Mouse (Mus musculus) embryonic facial prominence, embryonic 11.5 days (tissue): ENCODE results near the gene Lrp3. TPM values are rescaled to one million over a fixed set of nuclear protein-coding genes. Genes with fewer than 3 reads are reported as not detected.

ENCODE experiments used
- ATAC-seq: fragments of 200-750 bp; cut with Nextera tagmentation; replicated peaks from 2 replicates; pipeline ENCODE4 v1.8.0; 2017; ENCODE audit warnings: low read depth; ENCODE audit not compliant: insufficient number of reproducible peaks, low FRiP score, low TSS enrichment
- DNase-seq: peaks from one replicate; pipeline ENCODE4 v3.0.0-alpha.2; 2015; ENCODE audit warnings: low spot score
- H3K27ac ChIP-seq: fragments of 300-500 bp; sonication (generic); replicated peaks from 2 replicates; pipeline ENCODE4 v1.5.1; 2014; ENCODE audit warnings: mild to moderate bottlenecking, low read depth, low read length, control low read depth
- H3K27me3 ChIP-seq: fragments of 300-500 bp; sonication (generic); 2 replicates; pipeline ENCODE4 v1.6.1; 2014; ENCODE audit warnings: mild to moderate bottlenecking, low read length, moderate library complexity, mixed read lengths; ENCODE audit not compliant: control insufficient read depth, insufficient read depth
- H3K36me3 ChIP-seq: fragments of 300-500 bp; sonication (generic); replicated peaks from 2 replicates; pipeline ENCODE4 v1.6.1; 2014; ENCODE audit warnings: low read depth, mild to moderate bottlenecking, low read length, moderate library complexity, mixed read lengths; ENCODE audit not compliant: control insufficient read depth, insufficient read depth
- H3K4me1 ChIP-seq: fragments of 300-500 bp; sonication (generic); 2 replicates; pipeline ENCODE4 v1.6.1; 2014; ENCODE audit warnings: low read length, mixed read lengths; ENCODE audit not compliant: control insufficient read depth, insufficient read depth
- H3K4me2 ChIP-seq: fragments of 300-500 bp; sonication (generic); 2 replicates; pipeline ENCODE4 v1.6.1; 2014; ENCODE audit warnings: low read depth, mild to moderate bottlenecking, control low read depth, low read length, moderate library complexity
- H3K4me3 ChIP-seq: fragments of 300-500 bp; sonication (generic); 2 replicates; pipeline ENCODE4 v1.5.1; 2014; ENCODE audit warnings: low read depth, low read length, control low read depth
- H3K9ac ChIP-seq: fragments of 300-500 bp; sonication (generic); replicated peaks from 2 replicates; pipeline ENCODE4 v1.6.1; 2014; ENCODE audit warnings: mild to moderate bottlenecking, control low read depth, low read length
- H3K9me3 ChIP-seq: fragments of 300-500 bp; sonication (generic); replicated peaks from 2 replicates; pipeline ENCODE4 v1.6.1; 2016; ENCODE audit warnings: mild to moderate bottlenecking, low read length, inconsistent platforms, mixed read lengths; ENCODE audit not compliant: control insufficient read depth
- WGBS: fragments of 180-500 bp; shearing (Covaris S2); extraction: QIAGEN DNeasy Blood & Tissue Kit; methylation state at CpG from one replicate; pipeline ENCODE4 v1.1.7; 2014; 5-methylcytosine and 5-hydroxymethylcytosine counted together
- polyA plus RNA-seq: library from polyadenylated mRNA; unstranded; fragments of >200 nt; fragmentation: Nextera tagmentation; extraction: Ambion mirVana; gene quantifications from 2 replicates; pipeline ENCODE4 v1.2.1, GENCODE M21; 2014

The Lrp3 gene
- polyA plus RNA-seq, 1 experiment from 2014 or later, result 8.8 TPM

GRCm38 (mm10) chr7:35234361-35235245 lies 19.3 kb upstream of the Lrp3 start:
- Histone ChIP-seq H3K4me3 (peak overlapping the region; percentile 58), H3K4me2 (peak overlapping the region; percentile 39), H3K27me3 (no peaks in the 10 kb centered on the region), H3K36me3 (no peaks in the 10 kb centered on the region), H3K9ac (peak overlapping the region; percentile 68), H3K9me3 (no peaks in the 10 kb centered on the region), H3K4me1 (no peaks in the 10 kb centered on the region), H3K27ac (peak overlapping the region; percentile 80)
- ATAC-seq (peak; percentile 84), DNase-seq (peak; percentile 100)
- under 1% methylated on average over 45 of the region's 45 CpGs for WGBS

- ATAC-seq (no peak), DNase-seq (peak; percentile 38)
- no peaks in the 10 kb centered on the region for H3K36me3 ChIP-seq
- H3K4me1 ChIP-seq, result no peaks in the 10 kb centered on the region
- peak overlapping the region; percentile 40 for H3K4me3 ChIP-seq
- peak overlapping the region; percentile 37 for H3K4me2 ChIP-seq
- no peaks in the 10 kb centered on the region for H3K27me3 ChIP-seq
- peak overlapping the region; percentile 68; the same call in 1 of the 2 replicates for H3K27ac ChIP-seq
- peak overlapping the region; percentile 51 for H3K9ac ChIP-seq
- 38% methylated on average over 12 of the region's 12 CpGs for WGBS
- no peaks in the 10 kb centered on the region for H3K9me3 ChIP-seq
Measured at GRCm38 (mm10) chr7:35233861-35234260, 18.6 kb upstream of the Lrp3 start.

- ATAC-seq (no peak), DNase-seq (peak; percentile 38)
- H3K4me2 ChIP-seq, result no peak overlapping the region
- H3K27me3 ChIP-seq, result no peaks in the 10 kb centered on the region
- no peak overlapping the region for H3K4me3 ChIP-seq
- H3K9ac ChIP-seq, result no peak overlapping the region
- WGBS, result 28% methylated on average over 13 of the region's 13 CpGs
- H3K27ac ChIP-seq, result no peak overlapping the region
- H3K4me1 ChIP-seq, result no peaks in the 10 kb centered on the region
- no peaks in the 10 kb centered on the region for H3K36me3 ChIP-seq
- H3K9me3 ChIP-seq, result no peaks in the 10 kb centered on the region
Measured at GRCm38 (mm10) chr7:35232796-35233455, 17.6 kb upstream of the Lrp3 start.

GRCm38 (mm10) chr7:35230333-35230732 lies 15.0 kb upstream of the Lrp3 start:
- no peak overlapping the region for H3K4me3 ChIP-seq
- no peak overlapping the region for H3K9ac ChIP-seq
- H3K36me3 ChIP-seq, result no peaks in the 10 kb centered on the region
- no peaks in the 10 kb centered on the region for H3K9me3 ChIP-seq
- H3K4me1 ChIP-seq, result no peaks in the 10 kb centered on the region
- peak; percentile 29 for DNase-seq
- H3K27me3 ChIP-seq, result no peaks in the 10 kb centered on the region
- no peak overlapping the region for H3K27ac ChIP-seq
- no peak for ATAC-seq
- WGBS, result 62% methylated on average over 3 of the region's 3 CpGs
- no peak overlapping the region for H3K4me2 ChIP-seq

- H3K9ac ChIP-seq, result no peak overlapping the region
- H3K36me3 ChIP-seq, result no peaks in the 10 kb centered on the region
- ATAC-seq (no peak), DNase-seq (no peak)
- H3K9me3 ChIP-seq, result no peaks in the 10 kb centered on the region
- H3K4me3 ChIP-seq, result no peak overlapping the region
- no peak overlapping the region for H3K27ac ChIP-seq
- no peaks in the 10 kb centered on the region for H3K4me1 ChIP-seq
- H3K4me2 ChIP-seq, result no peak overlapping the region
- 75% methylated on average over 9 of the region's 9 CpGs for WGBS
- no peaks in the 10 kb centered on the region for H3K27me3 ChIP-seq
Measured at GRCm38 (mm10) chr7:35220694-35221365, 5.5 kb upstream of the Lrp3 start.

GRCm38 (mm10) chr7:35215731-35216130 lies 433 bp upstream of the Lrp3 start:
- peak overlapping the region; percentile 60 for H3K4me3 ChIP-seq
- H3K36me3 ChIP-seq, result no peaks in the 10 kb centered on the region; the same call in 1 of the 2 replicates
- peak overlapping the region; percentile 51 for H3K4me2 ChIP-seq
- H3K4me1 ChIP-seq, result peaks cover 5% of the 10 kb centered on the region; the same call in 1 of the 2 replicates
- H3K27me3 ChIP-seq, result no peaks in the 10 kb centered on the region; the same call in 1 of the 2 replicates
- peak overlapping the region; percentile 84 for H3K9ac ChIP-seq
- DNase-seq (no peak), ATAC-seq (no peak)
- 41% methylated on average over 5 of the region's 5 CpGs for WGBS
- no peaks in the 10 kb centered on the region for H3K9me3 ChIP-seq
- no peak overlapping the region for H3K27ac ChIP-seq

GRCm38 (mm10) chr7:35214442-35215222 lies 666 bp downstream of the Lrp3 start:
- DNase-seq (peak; percentile 58), ATAC-seq (peak; percentile 25; the same call in 1 of the 2 replicates)
- peak overlapping the region; percentile 60 for H3K4me3 ChIP-seq
- no peaks in the 10 kb centered on the region; the same call in 1 of the 2 replicates for H3K36me3 ChIP-seq
- WGBS, result 0% methylated on average over 42 of the region's 79 CpGs
- peak overlapping the region; percentile 84 for H3K9ac ChIP-seq
- no peaks in the 10 kb centered on the region; the same call in 1 of the 2 replicates for H3K27me3 ChIP-seq
- no peaks in the 10 kb centered on the region for H3K9me3 ChIP-seq
- H3K4me2 ChIP-seq, result peak overlapping the region; percentile 51
- peaks cover 5% of the 10 kb centered on the region; the same call in 1 of the 2 replicates for H3K4me1 ChIP-seq
- peak overlapping the region; percentile 53 for H3K27ac ChIP-seq
